In genomic region chr7:16433352-16433971, GRCm38 (mm10) we compare ENCODE assay signal across 16 mouse cellular contexts. TPM values are rescaled to one million over a fixed set of nuclear protein-coding genes. Genes with fewer than 3 reads are reported as not detected.
"Had no signal": no experiment of that assay in that cellular context is flagged by ENCODE, and none has a peak within 500 bp of the region (broad histone marks: within the 10 kb centered on the region; RNA-seq: fewer than 3 reads in every experiment).

No protein-coding gene starts in this region.

- H3K27me3 ChIP-seq: lung, embryonic 15.5 days; megakaryocyte, embryonic 14.5 days; midbrain, embryonic 12.5 days; neural tube, embryonic 13.5 days had no signal

- H3K4me1 ChIP-seq: limb, embryonic 10.5 days; lung, embryonic 15.5 days; midbrain, embryonic 12.5 days; neural tube, embryonic 13.5 days had no signal

- H3K9me3 ChIP-seq: limb, embryonic 10.5 days; lung, embryonic 15.5 days; megakaryocyte, embryonic 14.5 days; midbrain, embryonic 12.5 days; neural tube, embryonic 13.5 days had no signal

- H3K27ac ChIP-seq: left cerebral cortex, adult 2 months; limb, embryonic 10.5 days; lung, embryonic 15.5 days; macrophage; midbrain, embryonic 12.5 days; neural tube, embryonic 13.5 days had no signal

- DNase-seq: kidney, postnatal 25 days; lung, postnatal 14 days; retina, postnatal 1 day; right cerebral cortex, postnatal 4 days; spleen, adult 18-20 months; thymus, postnatal 36 days had no signal

- H3K4me2 ChIP-seq: liver, embryonic 11.5 days; lung, embryonic 15.5 days; midbrain, embryonic 12.5 days; neural tube, embryonic 13.5 days had no signal

- ATAC-seq: midbrain, embryonic 16.5 days had no signal

- H3K9ac ChIP-seq: lung, embryonic 15.5 days; midbrain, embryonic 12.5 days; neural tube, embryonic 13.5 days had no signal

- H3K4me3 ChIP-seq: left cerebral cortex, adult 2 months; limb, embryonic 10.5 days; lung, embryonic 15.5 days; megakaryocyte, embryonic 14.5 days; midbrain, embryonic 12.5 days; neural tube, embryonic 13.5 days had no signal

RNA-seq across cellular contexts. Expression of gene Npas1, which starts 44.1 kb away (rescaled TPM):
- polyA plus RNA-seq: macrophage; stomach, embryonic 14.5 days had no signal
